ENCODE assay signal across 8 mouse cellular contexts in the genomic region with DNA sequence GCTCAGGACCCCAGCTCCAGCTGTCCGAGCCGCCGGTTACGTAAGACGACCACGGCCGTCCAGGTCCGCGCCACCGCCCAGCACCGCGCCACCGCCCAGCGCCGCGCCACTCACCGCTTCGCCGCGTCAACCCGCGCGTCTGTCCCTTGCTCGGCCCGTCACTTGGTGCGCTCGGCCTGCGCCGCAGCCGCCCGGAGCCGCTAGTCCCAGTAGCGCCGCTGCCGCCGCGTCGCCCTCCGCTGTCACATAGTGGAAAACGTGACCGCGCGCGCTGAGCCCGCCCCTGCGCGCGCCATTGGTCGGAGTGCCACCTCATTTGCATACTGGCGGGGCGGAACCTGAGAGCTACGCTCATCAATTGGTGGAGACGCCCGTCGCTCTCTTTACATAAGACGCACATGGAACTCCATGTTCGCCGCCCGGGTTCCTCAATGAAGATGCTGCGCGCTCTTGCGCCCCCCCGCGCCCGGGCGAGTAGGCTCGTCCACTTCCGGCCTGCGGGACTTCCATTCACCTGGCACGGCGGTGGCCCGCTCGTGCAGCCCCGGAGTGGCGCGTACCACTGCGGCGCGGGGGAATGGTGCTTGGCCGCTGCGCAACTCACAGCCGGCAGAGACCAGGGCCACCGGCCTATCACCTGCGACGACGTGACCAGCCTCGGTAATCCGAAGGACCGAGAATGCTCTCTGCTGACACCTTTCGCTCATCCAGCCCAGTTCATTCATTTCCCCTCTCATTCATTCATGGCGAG. TPM values are rescaled to one million over a fixed set of nuclear protein-coding genes. Genes with fewer than 3 reads are reported as not detected.
DNase-seq lines count a peak whose midpoint lies in the region; ATAC-seq and TF ChIP-seq lines count a peak whose summit lies in the region.

A gene (minus strand): TSS at position 266 of the 751 bp plus-strand sequence.

- H3K9ac ChIP-seq in ES-E14 (ENCODE audit: insufficient read depth, low read depth, low read length, poor library complexity, severe bottlenecking): peak within 1 kb of the TSS; percentile 66
- peak within 1 kb of the TSS; percentile 64 for H3K9ac ChIP-seq in forebrain, embryonic 14.5 days (ENCODE audit: low read length)
- peak within 1 kb of the TSS; percentile 81 for H3K9ac ChIP-seq in liver, postnatal 0 days (replicated peaks)
- peak within 1 kb of the TSS; percentile 71 for H3K9ac ChIP-seq in neural tube, embryonic 13.5 days

- peak; percentile 54; the same call in 1 of the 2 replicates for TF ChIP-seq CTCF in liver, postnatal 0 days (IDR thresholded peaks at IDR 0.05; ENCODE audit: low read depth)

- under 1% methylated on average over 91 of the region's 91 CpGs for WGBS in forebrain, embryonic 14.5 days
- under 1% methylated on average over 80 of the region's 91 CpGs for WGBS in liver, postnatal 0 days (ENCODE audit: insufficient replicate concordance)
- WGBS in neural tube, embryonic 13.5 days: under 1% methylated on average over 91 of the region's 91 CpGs

- H3K4me2 ChIP-seq in forebrain, embryonic 14.5 days (ENCODE audit: low read length): peak within 1 kb of the TSS; percentile 74
- peak within 1 kb of the TSS; percentile 90 for H3K4me2 ChIP-seq in liver, postnatal 0 days (ENCODE audit: low read depth, low read length)
- peak within 1 kb of the TSS; percentile 81 for H3K4me2 ChIP-seq in neural tube, embryonic 13.5 days

- H3K27me3 ChIP-seq in forebrain, embryonic 14.5 days (replicated peaks; ENCODE audit: control insufficient read depth, insufficient read depth, low read length): no peaks in the 10 kb centered on the region
- no peaks in the 10 kb centered on the region for H3K27me3 ChIP-seq in liver, postnatal 0 days (ENCODE audit: insufficient read depth, low read length)
- H3K27me3 ChIP-seq in neural tube, embryonic 13.5 days: no peaks in the 10 kb centered on the region

- in situ Hi-C loops in ES-E14 (cut with MboI; ENCODE audit: low sequenced_read_pairs in 2 of 2, unreplicated experiment in 2 of 2): no loop called here

- intact Hi-C loops in heart, postnatal 14 days (cut with DNase I): loop anchor here (1.0 kb wide), 1 partner anchor 31 kb away; no protein-coding TSS in a partner anchor

- peak within 1 kb of the TSS; percentile 70 to 90 for H3K4me3 ChIP-seq in ES-E14 (ENCODE audit: insufficient read depth in 1 of 2, low read depth in 1 of 2, low read length in 2 of 2, poor library complexity in 1 of 2, severe bottlenecking in 1 of 2)
- H3K4me3 ChIP-seq in forebrain, embryonic 14.5 days (ENCODE audit: low read depth, low read length): peak within 1 kb of the TSS; percentile 66
- H3K4me3 ChIP-seq in liver, postnatal 0 days (ENCODE audit: low read depth, low read length): peak within 1 kb of the TSS; percentile 70
- peak within 1 kb of the TSS; percentile 67 for H3K4me3 ChIP-seq in neural tube, embryonic 13.5 days

- no peak within 1 kb of the TSS for H3K27ac ChIP-seq in ES-E14 (ENCODE audit: insufficient read depth, low read depth, low read length, poor library complexity, severe bottlenecking)
- H3K27ac ChIP-seq in forebrain, embryonic 14.5 days (ENCODE audit: low read depth, low read length): peak within 1 kb of the TSS; percentile 54; the same call in 1 of the 2 replicates
- peak within 1 kb of the TSS; percentile 93 for H3K27ac ChIP-seq in liver, postnatal 0 days (ENCODE audit: low read depth)
- H3K27ac ChIP-seq in neural tube, embryonic 13.5 days (replicated peaks): peak within 1 kb of the TSS; percentile 78

- peak; percentile 64; the same call in 1 of the 2 replicates for TF ChIP-seq EP300 in liver, postnatal 0 days (IDR thresholded peaks at IDR 0.05; ENCODE audit: low read depth)

- H3K9me3 ChIP-seq in ES-E14 (ENCODE audit: control insufficient read depth, insufficient read depth, low read depth, low read length): no peaks in the 10 kb centered on the region
- H3K9me3 ChIP-seq in forebrain, embryonic 14.5 days (replicated peaks; ENCODE audit: control insufficient read depth, low read length): no peaks in the 10 kb centered on the region
- H3K9me3 ChIP-seq in liver, postnatal 0 days (ENCODE audit: low read length): no peaks in the 10 kb centered on the region
- no peaks in the 10 kb centered on the region for H3K9me3 ChIP-seq in neural tube, embryonic 13.5 days

- H3K36me3 ChIP-seq in ES-E14 (ENCODE audit: control insufficient read depth, insufficient read depth, low read length, poor library complexity, severe bottlenecking): no peaks in the 10 kb centered on the region
- H3K36me3 ChIP-seq in forebrain, embryonic 14.5 days (ENCODE audit: control insufficient read depth, insufficient read depth, low read length): no peaks in the 10 kb centered on the region
- no peaks in the 10 kb centered on the region for H3K36me3 ChIP-seq in liver, postnatal 0 days (replicated peaks; ENCODE audit: insufficient read depth, low read length)
- no peaks in the 10 kb centered on the region for H3K36me3 ChIP-seq in neural tube, embryonic 13.5 days

- peak; percentile 97 for DNase-seq in ES-E14 (ENCODE audit: low read depth, low spot score)
- peak; percentile 100 for DNase-seq in cerebellum, adult 11 months
- DNase-seq in forebrain, embryonic 14.5 days (ENCODE audit: low spot score): peak; percentile 100
- peak; percentile 99 for DNase-seq in heart, postnatal 14 days
- peak; percentile 100 for DNase-seq in layer of hippocampus, adult 11-12 months (ENCODE audit: low spot score)
- DNase-seq in liver, postnatal 0 days: peak; percentile 100
- DNase-seq in telencephalon, adult 2 months (ENCODE audit: low read depth, low spot score): peak; percentile 99

- H3K4me1 ChIP-seq in ES-E14 (ENCODE audit: control insufficient read depth in 2 of 2, insufficient read depth in 2 of 2, low read length in 2 of 2, poor library complexity in 1 of 2): no peaks in the 10 kb centered on the region; a peak in 1 of 4 replicates
- H3K4me1 ChIP-seq in forebrain, embryonic 14.5 days (ENCODE audit: control insufficient read depth, insufficient read depth, low read length): peaks cover 24% of the 10 kb centered on the region
- peaks cover 50% of the 10 kb centered on the region for H3K4me1 ChIP-seq in liver, postnatal 0 days (ENCODE audit: insufficient read depth)
- peaks cover 50% of the 10 kb centered on the region for H3K4me1 ChIP-seq in neural tube, embryonic 13.5 days (replicated peaks)

- peak; percentile 97 for ATAC-seq in forebrain, embryonic 14.5 days
- peak; percentile 90 for ATAC-seq in liver, postnatal 0 days
- peak; percentile 97 for ATAC-seq in neural tube, embryonic 13.5 days (ENCODE audit: low read depth)

TF ChIP-seq in ES-E14, 5 proteins besides CTCF, POLR2A, EP300 and RAD21:
- TF ChIP-seq ZNF384 (IDR thresholded peaks at IDR 0.05; ENCODE audit: low read depth, low read length) (no peak), MAFK (IDR thresholded peaks at IDR 0.05; ENCODE audit: insufficient read depth, low read depth, low read length) (no peak), CHD2 (IDR thresholded peaks at IDR 0.05; ENCODE audit: low read depth, low read length) (peak; percentile 91), ZC3H11A (IDR thresholded peaks at IDR 0.05; ENCODE audit: borderline replicate concordance, low read depth, low read length) (no peak), HCFC1 (IDR thresholded peaks at IDR 0.05; ENCODE audit: borderline replicate concordance, insufficient read depth, low read length) (no peak)

RNA-seq across cellular contexts. Expression of the gene that starts here (rescaled TPM):
- total RNA-seq in ES-E14 (2012; rRNA removed): 0.42 and 0.58 TPM in 2 replicates
- polyA plus RNA-seq in forebrain, embryonic 14.5 days (2014; fragmentation: Nextera tagmentation; extraction: Ambion mirVana): 2.6 and 4.5 TPM in 2 replicates
- total RNA-seq in heart, postnatal 14 days (2021): 10 to 100 TPM; 12.3 to 18.9 TPM
- 2.4 and 2.5 TPM in 2 replicates for polyA plus RNA-seq in liver, postnatal 0 days (2015; fragmentation: Nextera tagmentation; extraction: Ambion mirVana)
- polyA plus RNA-seq in neural tube, embryonic 13.5 days (2015; fragmentation: Nextera tagmentation; extraction: Ambion mirVana): 3.3 and 4.1 TPM in 2 replicates

Comparison
In these comparisons a context has a peak if more than half of its experiments do, and no peak if none do; other contexts are left out.
1. Peak in DNase-seq, H3K4me3 ChIP-seq and H3K9ac ChIP-seq in ES-E14; RNA of the gene not detected or under 1 TPM.